Mouse (Mus musculus) heart, embryonic 13.5 days (tissue): ENCODE results near the gene Bag6. TPM values are rescaled to one million over a fixed set of nuclear protein-coding genes. Genes with fewer than 3 reads are reported as not detected.
"Not testable (repeated sequence)": the region's sequence is repeated elsewhere in the genome, so short reads cannot be mapped to it uniquely, and the experiment has no call there.

ENCODE experiments used
- ATAC-seq: fragments of 200-750 bp; cut with Nextera tagmentation; 2 replicates; pipeline ENCODE4 v1.8.0; 2017; ENCODE audit warnings: moderate TSS enrichment; ENCODE audit not compliant: insufficient number of reproducible peaks, low FRiP score, low TSS enrichment; ENCODE audit errors: extremely low read depth
- H3K27ac ChIP-seq: fragments of 300-500 bp; sonication (generic); replicated peaks from 2 replicates; pipeline ENCODE4 v1.5.1; 2015; ENCODE audit warnings: moderate library complexity, mild to moderate bottlenecking, inconsistent platforms
- H3K27me3 ChIP-seq: fragments of 300-500 bp; sonication (generic); replicated peaks from 2 replicates; pipeline ENCODE4 v1.6.1; 2015; ENCODE audit warnings: mild to moderate bottlenecking, inconsistent platforms
- H3K36me3 ChIP-seq: fragments of 300-500 bp; sonication (generic); 2 replicates; pipeline ENCODE4 v1.6.1; 2015; ENCODE audit warnings: mild to moderate bottlenecking, inconsistent platforms
- H3K4me1 ChIP-seq: fragments of 300-500 bp; sonication (generic); 2 replicates; pipeline ENCODE4 v1.6.1; 2015; ENCODE audit warnings: inconsistent platforms
- H3K4me2 ChIP-seq: fragments of 300-500 bp; sonication (generic); 2 replicates; pipeline ENCODE4 v1.6.1; 2015; ENCODE audit warnings: inconsistent platforms, mild to moderate bottlenecking, moderate library complexity
- H3K4me3 ChIP-seq: fragments of 300-500 bp; sonication (generic); 2 replicates; pipeline ENCODE4 v1.5.1; 2015; ENCODE audit warnings: moderate library complexity, mild to moderate bottlenecking, inconsistent platforms
- H3K9ac ChIP-seq: fragments of 300-500 bp; sonication (generic); 2 replicates; pipeline ENCODE4 v1.6.1; 2015; ENCODE audit warnings: inconsistent platforms, mild to moderate bottlenecking, moderate library complexity
- H3K9me3 ChIP-seq: fragments of 300-500 bp; sonication (generic); 2 replicates; pipeline ENCODE4 v1.6.1; 2016; ENCODE audit warnings: inconsistent platforms
- WGBS: fragments of 180-500 bp; shearing (Covaris S2); methylation state at CpG from one replicate; pipeline ENCODE4 v1.1.7; 2015; ENCODE audit warnings: mixed read lengths; 5-methylcytosine and 5-hydroxymethylcytosine counted together
- polyA plus RNA-seq: library from polyadenylated mRNA; unstranded; fragments of >200 nt; fragmentation: Nextera tagmentation; extraction: Ambion mirVana; gene quantifications from 2 replicates; pipeline ENCODE4 v1.2.1, GENCODE M21; 2015

The Bag6 gene
- polyA plus RNA-seq, 1 experiment from 2014 or later: 45.1 TPM

DNA sequence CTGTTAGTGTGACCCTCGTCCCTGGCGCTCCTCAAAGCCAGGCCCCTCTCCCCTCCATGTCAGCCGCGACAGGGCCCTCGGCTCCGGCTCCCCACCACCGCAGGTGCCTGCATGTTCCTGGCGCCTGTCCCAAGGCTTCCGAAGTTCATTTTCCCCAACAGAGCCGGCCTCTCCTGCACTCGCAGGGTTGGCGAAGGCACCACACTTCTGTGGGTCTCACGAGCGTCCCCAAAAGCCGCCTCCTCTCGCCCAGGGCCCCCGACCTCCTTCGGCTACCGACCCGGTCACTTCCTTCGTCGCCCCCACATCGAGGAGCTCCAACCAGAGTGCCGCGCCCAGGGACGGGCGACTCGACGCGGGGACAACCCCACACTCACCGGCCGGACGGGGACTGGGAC, 14.2 kb upstream of the Bag6 start:
- peak overlapping the region; percentile 81 for H3K27ac ChIP-seq
- no peaks in the 10 kb centered on the region for H3K9me3 ChIP-seq
- 0 out of 2 replicates have a peak, but pooled peaks have one; percentile 0 for ATAC-seq
- H3K27me3 ChIP-seq: no peaks in the 10 kb centered on the region
- peak overlapping the region; percentile 98 for H3K4me3 ChIP-seq
- H3K9ac ChIP-seq: peak overlapping the region; percentile 99
- H3K4me1 ChIP-seq: peaks cover 32% of the 10 kb centered on the region
- H3K4me2 ChIP-seq: peak overlapping the region; percentile 96
- H3K36me3 ChIP-seq: peaks cover 61% of the 10 kb centered on the region
- 0% methylated on average over 33 of the region's 33 CpGs for WGBS

DNA sequence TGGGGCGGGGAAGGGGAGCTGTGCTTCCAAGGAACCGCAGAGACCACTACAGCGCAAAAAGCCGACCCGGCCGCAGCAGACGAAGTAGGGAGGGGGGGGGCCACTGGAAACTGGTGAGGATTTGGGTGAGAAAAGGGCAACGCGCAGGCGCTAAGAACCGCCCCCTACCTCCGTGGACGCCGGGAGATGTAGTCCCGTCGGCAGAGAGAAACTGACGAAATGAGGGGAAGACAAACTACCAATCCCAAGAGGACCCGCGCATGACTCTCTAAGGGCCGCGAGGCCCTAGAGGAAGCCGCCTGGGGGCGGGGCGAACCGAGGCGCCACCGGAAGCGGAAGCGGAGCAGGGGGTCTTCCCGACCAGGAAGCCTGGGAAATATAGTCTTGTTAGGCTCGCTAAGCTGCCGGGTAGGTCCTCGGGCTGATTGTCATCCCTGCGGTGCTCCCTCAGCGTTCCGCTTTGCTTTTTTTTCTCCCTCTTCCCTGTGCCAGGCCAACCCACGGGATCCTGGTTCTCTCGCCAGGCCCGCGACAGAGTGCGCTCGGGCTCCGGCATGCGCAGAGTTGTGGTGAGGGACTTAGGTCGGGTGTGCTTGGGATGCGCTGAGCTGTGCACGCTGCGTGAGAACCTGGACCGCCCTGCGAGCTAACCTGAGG, 13.7 kb upstream of the Bag6 start, which contains the start of gene Gpank1:
Gene Gpank1 (plus strand): TSS at position 313 of the 657 bp plus-strand sequence.
- Histone ChIP-seq H3K9me3 (no peaks in the 10 kb centered on the region), H3K27ac (peak within 1 kb of the TSS; percentile 92), H3K36me3 (peaks cover 55% of the 10 kb centered on the region), H3K4me2 (peak within 1 kb of the TSS; percentile 96), H3K4me1 (peaks cover 33% of the 10 kb centered on the region), H3K9ac (peak within 1 kb of the TSS; percentile 99), H3K27me3 (no peaks in the 10 kb centered on the region), H3K4me3 (peak within 1 kb of the TSS; percentile 98)
- peak; percentile 97 for ATAC-seq
- WGBS: under 1% methylated on average over 50 of the region's 50 CpGs

DNA sequence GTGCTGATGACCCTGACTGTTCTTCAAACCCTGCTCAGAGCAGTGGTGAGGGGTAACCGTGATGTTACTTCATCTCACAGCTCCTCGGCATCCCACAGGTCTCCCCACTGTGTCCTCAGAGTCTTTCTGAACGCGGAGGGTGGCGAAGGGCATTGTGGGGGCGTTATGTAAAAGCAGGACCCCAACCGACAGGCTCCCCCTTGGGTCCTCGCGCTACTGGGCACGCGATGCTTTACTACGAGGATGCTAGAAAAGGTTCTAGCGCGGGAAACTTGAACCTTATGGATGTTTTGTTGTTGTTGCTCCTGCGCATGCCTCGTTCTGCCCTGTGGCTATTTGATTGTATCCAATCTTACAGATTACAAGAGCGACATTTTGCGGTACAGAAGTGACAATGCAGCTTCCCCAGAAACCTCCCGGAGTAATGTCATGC, 13.1 kb upstream of the Bag6 start, which contains the start of gene Csnk2b:
Gene Csnk2b (minus strand): TSS at position 183 of the 433 bp plus-strand sequence.
- no peaks in the 10 kb centered on the region for H3K27me3 ChIP-seq
- H3K9ac ChIP-seq: peak within 1 kb of the TSS; percentile 99
- no peaks in the 10 kb centered on the region for H3K9me3 ChIP-seq
- under 1% methylated on average over 19 of the region's 19 CpGs for WGBS
- H3K4me2 ChIP-seq: peak within 1 kb of the TSS; percentile 96
- peaks cover 50% of the 10 kb centered on the region for H3K36me3 ChIP-seq
- peak within 1 kb of the TSS; percentile 92 for H3K27ac ChIP-seq
- ATAC-seq: no peak
- H3K4me3 ChIP-seq: peak within 1 kb of the TSS; percentile 98
- peaks cover 37% of the 10 kb centered on the region for H3K4me1 ChIP-seq

DNA sequence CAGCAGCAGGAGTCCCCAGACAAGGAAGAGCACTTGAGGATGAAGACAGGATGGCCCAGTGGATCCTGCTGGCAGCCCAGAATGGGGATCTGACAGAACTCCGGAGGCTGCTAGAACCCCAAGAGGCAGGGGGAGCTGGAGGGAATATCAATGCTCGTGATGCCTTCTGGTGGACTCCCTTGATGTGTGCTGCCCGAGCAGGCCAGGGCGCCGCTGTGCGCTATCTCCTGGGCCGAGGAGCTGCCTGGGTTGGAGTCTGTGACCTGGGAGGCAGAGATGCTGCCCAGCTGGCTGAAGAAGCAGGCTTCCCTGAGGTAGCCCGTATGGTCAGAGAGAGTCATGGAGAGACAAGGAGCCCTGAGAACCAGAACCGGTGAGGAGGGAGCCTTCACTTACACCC, 11.7 kb upstream of the Bag6 start:
- not testable (repeated sequence) for H3K9me3 ChIP-seq, H3K4me2 ChIP-seq, H3K9ac ChIP-seq, ATAC-seq, H3K27me3 ChIP-seq, H3K4me3 ChIP-seq, H3K27ac ChIP-seq
- 92% methylated on average over 9 of the region's 9 CpGs for WGBS
- peaks cover 42% of the 10 kb centered on the region for H3K36me3 ChIP-seq
- H3K4me1 ChIP-seq: peaks cover 48% of the 10 kb centered on the region

DNA sequence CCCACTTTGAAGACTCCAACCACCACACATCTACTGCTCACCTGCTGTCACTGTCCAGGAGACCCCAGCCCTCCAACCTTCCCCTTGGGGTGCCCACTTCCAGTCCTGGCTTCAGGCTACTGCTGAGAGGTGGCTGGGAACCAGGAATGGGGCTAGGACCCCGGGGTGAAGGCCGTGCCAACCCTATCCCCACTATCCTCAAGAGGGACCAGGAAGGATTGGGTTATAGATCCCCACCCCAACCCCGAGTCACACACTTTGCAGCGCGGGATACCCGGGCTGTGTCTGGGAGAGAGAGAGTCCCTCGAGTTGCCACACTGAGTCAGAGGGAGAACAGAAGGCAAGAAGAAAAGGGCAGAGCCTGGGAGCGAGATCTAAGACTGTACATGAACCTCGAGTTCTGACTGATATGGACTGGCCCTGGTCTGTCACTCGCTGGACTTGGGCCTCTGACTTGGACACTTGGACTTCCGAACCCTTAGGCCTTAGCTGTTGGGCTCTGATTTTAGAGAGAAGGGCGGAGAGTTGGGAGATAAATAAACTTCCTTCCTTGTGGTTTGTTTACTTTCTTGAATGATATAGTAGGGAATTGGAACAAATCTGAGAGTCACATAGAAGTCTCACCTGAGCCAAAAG, 10.6 kb upstream of the Bag6 start:
- not testable (repeated sequence) for H3K27ac ChIP-seq, H3K9ac ChIP-seq, H3K4me2 ChIP-seq, H3K9me3 ChIP-seq, H3K4me3 ChIP-seq, ATAC-seq, H3K27me3 ChIP-seq
- Histone ChIP-seq H3K4me1 (peaks cover 52% of the 10 kb centered on the region), H3K36me3 (peaks cover 41% of the 10 kb centered on the region)
- 88% methylated on average over 12 of the region's 12 CpGs for WGBS

GRCm38 (mm10) chr17:35125081-35125480, 9.9 kb upstream of the Bag6 start:
- no peaks in the 10 kb centered on the region for H3K27me3 ChIP-seq
- H3K4me2 ChIP-seq: peak overlapping the region; percentile 85
- ATAC-seq: no peak
- H3K9ac ChIP-seq: peak overlapping the region; percentile 91
- peaks cover 45% of the 10 kb centered on the region for H3K4me1 ChIP-seq
- no peak overlapping the region for H3K4me3 ChIP-seq
- H3K9me3 ChIP-seq: no peaks in the 10 kb centered on the region
- peaks cover 41% of the 10 kb centered on the region for H3K36me3 ChIP-seq
- WGBS: 93% methylated on average over 1 of the region's 1 CpGs
- H3K27ac ChIP-seq: peak overlapping the region; percentile 89; the same call in 1 of the 2 replicates

GRCm38 (mm10) chr17:35125578-35125977, 9.4 kb upstream of the Bag6 start:
- H3K27ac ChIP-seq: peak overlapping the region; percentile 89
- H3K4me1 ChIP-seq: peaks cover 41% of the 10 kb centered on the region
- H3K9ac ChIP-seq: peak overlapping the region; percentile 91
- H3K4me3 ChIP-seq: peak overlapping the region; percentile 79
- peaks cover 46% of the 10 kb centered on the region for H3K36me3 ChIP-seq
- H3K9me3 ChIP-seq: no peaks in the 10 kb centered on the region
- H3K27me3 ChIP-seq: no peaks in the 10 kb centered on the region
- 28% methylated on average over 6 of the region's 6 CpGs for WGBS
- no peak for ATAC-seq
- peak overlapping the region; percentile 85 for H3K4me2 ChIP-seq

GRCm38 (mm10) chr17:35126206-35126611, 8.8 kb upstream of the Bag6 start, which contains the start of gene D17H6S53E:
D17H6S53E (plus strand) TSS chr17:35126373.
- H3K9ac ChIP-seq: peak within 1 kb of the TSS; percentile 91
- no peaks in the 10 kb centered on the region for H3K27me3 ChIP-seq
- WGBS: under 1% methylated on average over 36 of the region's 36 CpGs
- ATAC-seq: peak; percentile 53; the same call in 1 of the 2 replicates
- H3K4me2 ChIP-seq: peak within 1 kb of the TSS; percentile 85
- H3K27ac ChIP-seq: peak within 1 kb of the TSS; percentile 89
- H3K36me3 ChIP-seq: peaks cover 47% of the 10 kb centered on the region
- no peaks in the 10 kb centered on the region for H3K9me3 ChIP-seq
- H3K4me1 ChIP-seq: peaks cover 41% of the 10 kb centered on the region
- H3K4me3 ChIP-seq: peak within 1 kb of the TSS; percentile 79

GRCm38 (mm10) chr17:35127017-35127416, 8.0 kb upstream of the Bag6 start:
- Histone ChIP-seq H3K36me3 (peaks cover 47% of the 10 kb centered on the region), H3K9ac (peak overlapping the region; percentile 91), H3K4me1 (peaks cover 38% of the 10 kb centered on the region), H3K9me3 (no peaks in the 10 kb centered on the region), H3K27me3 (no peaks in the 10 kb centered on the region), H3K4me2 (peak overlapping the region; percentile 85), H3K27ac (peak overlapping the region; percentile 89), H3K4me3 (peak overlapping the region; percentile 79)
- ATAC-seq: no peak
- WGBS: 65% methylated on average over 13 of the region's 13 CpGs

GRCm38 (mm10) chr17:35128996-35129395, 6.0 kb upstream of the Bag6 start:
- 57% methylated on average over 11 of the region's 11 CpGs for WGBS
- no peaks in the 10 kb centered on the region for H3K27me3 ChIP-seq
- no peak for ATAC-seq
- H3K4me2 ChIP-seq: no peak overlapping the region
- no peaks in the 10 kb centered on the region for H3K9me3 ChIP-seq
- H3K4me3 ChIP-seq: no peak overlapping the region
- H3K27ac ChIP-seq: no peak overlapping the region
- peaks cover 29% of the 10 kb centered on the region for H3K4me1 ChIP-seq
- H3K36me3 ChIP-seq: peaks cover 40% of the 10 kb centered on the region
- peak overlapping the region; percentile 59 for H3K9ac ChIP-seq

- H3K9me3 ChIP-seq: no peaks in the 10 kb centered on the region
- H3K4me2 ChIP-seq: no peak overlapping the region
- peaks cover 19% of the 10 kb centered on the region for H3K4me1 ChIP-seq
- H3K4me3 ChIP-seq: no peak overlapping the region
- no peak overlapping the region for H3K27ac ChIP-seq
- no peaks in the 10 kb centered on the region for H3K27me3 ChIP-seq
- no peak overlapping the region for H3K9ac ChIP-seq
- WGBS: 83% methylated on average over 8 of the region's 8 CpGs
- peaks cover 29% of the 10 kb centered on the region for H3K36me3 ChIP-seq
- no peak for ATAC-seq
Measured at GRCm38 (mm10) chr17:35131038-35131437, 3.9 kb upstream of the Bag6 start.
